Mouse (Mus musculus) heart, postnatal 0 days (tissue): ENCODE measurements around the gene Pip4k2b. TPM values are rescaled to one million over a fixed set of nuclear protein-coding genes. Genes with fewer than 3 reads are reported as not detected.
"Not testable (repeated sequence)": the region's sequence is repeated elsewhere in the genome, so short reads cannot be mapped to it uniquely, and the experiment has no call there.

ENCODE experiments used
- ATAC-seq: fragments of 200-750 bp; cut with Nextera tagmentation; 2 replicates; pipeline ENCODE4 v1.8.0; 2017; ENCODE audit warnings: low read depth, moderate number of reproducible peaks, moderate library complexity; ENCODE audit not compliant: insufficient read depth
- DNase-seq: peaks from one replicate; pipeline ENCODE4 v3.0.0-alpha.2; 2016; ENCODE audit warnings: low spot score
- H3K27ac ChIP-seq: fragments of 300-500 bp; sonication (generic); 2 replicates; pipeline ENCODE4 v1.5.1; 2014; ENCODE audit warnings: low read depth, mild to moderate bottlenecking
- H3K27me3 ChIP-seq: fragments of 300-500 bp; sonication (generic); 2 replicates; pipeline ENCODE4 v1.6.1; 2014; ENCODE audit warnings: low read length, mixed read lengths; ENCODE audit not compliant: control insufficient read depth, insufficient read depth
- H3K36me3 ChIP-seq: fragments of 300-500 bp; sonication (generic); replicated peaks from 2 replicates; pipeline ENCODE4 v1.6.1; 2014; ENCODE audit warnings: low read length, mixed read lengths; ENCODE audit not compliant: control insufficient read depth, insufficient read depth
- H3K4me1 ChIP-seq: fragments of 300-500 bp; sonication (generic); 2 replicates; pipeline ENCODE4 v1.6.1; 2014; ENCODE audit warnings: antibody characterized with exemption; ENCODE audit not compliant: control insufficient read depth, insufficient read depth
- H3K4me2 ChIP-seq: fragments of 300-500 bp; sonication (generic); 2 replicates; pipeline ENCODE4 v1.6.1; 2014; ENCODE audit warnings: low read depth, mild to moderate bottlenecking, low read length, moderate library complexity
- H3K4me3 ChIP-seq: fragments of 300-500 bp; sonication (generic); 2 replicates; pipeline ENCODE4 v1.5.1; 2014; ENCODE audit warnings: low read depth, low read length
- H3K9ac ChIP-seq: fragments of 300-500 bp; sonication (generic); replicated peaks from 2 replicates; pipeline ENCODE4 v1.6.1; 2014; ENCODE audit warnings: low read depth, low read length, mixed read lengths
- H3K9me3 ChIP-seq: fragments of 300-500 bp; sonication (generic); replicated peaks from 2 replicates; pipeline ENCODE4 v1.6.1; 2016; ENCODE audit warnings: low read length; ENCODE audit not compliant: control insufficient read depth
- CTCF ChIP-seq: IDR thresholded peaks from 2 replicates; pipeline ENCODE4 v1.5.1; 2016; ENCODE audit warnings: antibody characterized with exemption, control low read depth, low read depth
- EP300 ChIP-seq: IDR thresholded peaks from 2 replicates; pipeline ENCODE4 v1.6.1; 2016; ENCODE audit warnings: antibody characterized with exemption, low read depth
- WGBS: fragments of 180-500 bp; shearing (Covaris S2); extraction: QIAGEN DNeasy Blood & Tissue Kit; methylation state at CpG from one replicate; pipeline ENCODE4 v1.1.7; 2014; 5-methylcytosine and 5-hydroxymethylcytosine counted together
- polyA plus RNA-seq: library from polyadenylated mRNA; unstranded; fragments of >200 nt; fragmentation: Nextera tagmentation; extraction: Ambion mirVana; gene quantifications from 2 replicates; pipeline ENCODE4 v1.2.1, GENCODE M21; 2015
- total RNA-seq: library from RNA; depleted of rRNA; stranded (reverse); fragments of >200 nt; gene quantifications from 2 replicates; pipeline ENCODE4 v1.2.3, GENCODE M21; 2014; ENCODE audit warnings: low replicate concordance

Pip4k2b gene
- total and polyA plus RNA-seq, 2 experiments from 2014 or later, result 0.79 to 12.7 TPM

DNA sequence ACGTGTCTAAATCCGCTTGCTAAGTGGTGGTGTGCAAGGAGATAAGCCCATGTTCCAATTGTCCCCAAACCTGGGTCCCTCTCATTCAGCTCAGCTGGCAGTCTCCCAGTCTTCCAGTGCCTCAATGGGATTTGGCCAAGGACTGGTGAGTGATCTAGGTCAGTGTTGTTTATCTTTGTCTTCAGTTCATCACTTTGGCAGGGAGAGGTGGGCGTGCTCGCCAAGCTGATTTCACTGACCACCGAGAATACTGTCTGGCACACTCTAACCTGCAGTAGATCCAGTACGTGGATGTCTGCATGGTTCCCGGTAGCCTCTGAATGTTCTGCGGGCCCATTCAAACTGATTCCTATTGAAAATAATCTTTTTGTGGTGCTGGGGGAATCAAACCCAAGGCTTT lies 30.6 kb downstream of the Pip4k2b start:
- Histone ChIP-seq H3K27me3 (no peaks in the 10 kb centered on the region), H3K4me2 (no peak overlapping the region), H3K9me3 (no peaks in the 10 kb centered on the region), H3K27ac (no peak overlapping the region), H3K36me3 (peaks cover 51% of the 10 kb centered on the region), H3K4me1 (peaks cover 4% of the 10 kb centered on the region; the same call in 1 of the 2 replicates), H3K4me3 (no peak overlapping the region), H3K9ac (no peak overlapping the region)
- TF ChIP-seq CTCF (no peak), EP300 (no peak)
- DNase-seq (no peak), ATAC-seq (no peak)
- 48% methylated on average over 8 of the region's 8 CpGs for WGBS

DNA sequence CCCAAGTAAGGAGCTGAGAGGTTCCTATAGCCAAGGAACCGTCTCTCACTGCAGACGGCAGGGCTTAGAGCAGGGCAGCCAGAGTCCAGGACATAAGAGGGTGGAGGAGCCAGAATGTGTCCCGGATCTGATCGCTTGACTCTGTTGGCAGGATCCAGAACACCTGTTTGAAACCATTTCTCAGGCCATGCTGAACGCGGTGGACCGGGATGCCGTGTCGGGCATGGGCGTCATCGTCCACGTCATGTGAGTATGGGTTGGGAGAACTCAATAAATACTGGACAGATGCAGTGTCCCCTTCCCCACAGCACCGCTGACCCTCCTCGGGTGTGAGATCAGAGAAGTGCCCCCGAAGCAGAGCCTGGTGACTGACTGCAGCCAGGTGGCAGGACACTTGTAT lies 32.2 kb downstream of the Pip4k2b start:
- Histone ChIP-seq H3K4me2 (no peak overlapping the region), H3K4me3 (no peak overlapping the region), H3K36me3 (peaks cover 49% of the 10 kb centered on the region), H3K9ac (no peak overlapping the region), H3K27ac (no peak overlapping the region), H3K27me3 (no peaks in the 10 kb centered on the region), H3K4me1 (peaks cover 4% of the 10 kb centered on the region; the same call in 1 of the 2 replicates), H3K9me3 (no peaks in the 10 kb centered on the region)
- TF ChIP-seq CTCF (no peak), EP300 (no peak)
- WGBS, result 93% methylated on average over 15 of the region's 15 CpGs
- ATAC-seq (no peak), DNase-seq (no peak)

DNA sequence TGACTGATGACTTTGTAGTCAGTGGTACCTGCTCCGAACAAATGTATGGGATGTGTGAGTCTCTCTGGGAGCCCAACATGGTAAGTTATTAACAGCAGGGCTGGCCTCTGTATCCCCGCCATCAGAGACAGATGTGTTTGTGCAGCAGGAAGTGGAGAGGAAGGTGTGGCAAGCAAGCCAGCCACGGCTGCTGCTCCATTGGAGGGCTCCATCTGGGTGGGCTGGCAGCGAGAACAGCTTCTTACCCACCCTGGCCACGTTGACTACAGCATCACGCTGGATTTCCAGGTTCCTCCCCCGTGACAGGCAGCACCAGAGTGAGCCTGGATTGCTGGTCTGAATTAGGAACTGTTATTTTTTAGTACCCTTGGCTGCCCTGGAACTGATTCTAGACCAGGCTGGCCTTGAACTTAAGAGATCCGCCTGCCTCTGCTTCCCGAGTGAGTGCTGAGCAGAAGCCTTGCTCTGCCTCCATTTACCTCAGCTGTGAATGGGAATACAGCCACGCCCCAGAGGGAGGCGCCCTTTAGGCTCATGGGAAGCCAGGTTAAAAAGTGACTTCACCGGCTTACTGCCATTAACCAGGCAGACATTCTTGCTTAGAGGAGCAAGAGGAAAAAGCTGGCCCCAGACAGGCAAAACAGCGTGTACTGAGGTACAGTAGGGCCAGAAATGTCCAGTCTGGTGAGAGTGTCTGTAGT lies 33.2 kb downstream of the Pip4k2b start:
- Histone ChIP-seq H3K4me3 (no peak overlapping the region), H3K4me1 (peaks cover 4% of the 10 kb centered on the region; the same call in 1 of the 2 replicates), H3K27me3 (no peaks in the 10 kb centered on the region), H3K9me3 (no peaks in the 10 kb centered on the region), H3K4me2 (no peak overlapping the region), H3K36me3 (peaks cover 54% of the 10 kb centered on the region), H3K9ac (no peak overlapping the region), H3K27ac (no peak overlapping the region)
- TF ChIP-seq EP300 (no peak), CTCF (no peak)
- DNase-seq, result no peak
- ATAC-seq, result no peak
- 83% methylated on average over 13 of the region's 13 CpGs for WGBS

DNA sequence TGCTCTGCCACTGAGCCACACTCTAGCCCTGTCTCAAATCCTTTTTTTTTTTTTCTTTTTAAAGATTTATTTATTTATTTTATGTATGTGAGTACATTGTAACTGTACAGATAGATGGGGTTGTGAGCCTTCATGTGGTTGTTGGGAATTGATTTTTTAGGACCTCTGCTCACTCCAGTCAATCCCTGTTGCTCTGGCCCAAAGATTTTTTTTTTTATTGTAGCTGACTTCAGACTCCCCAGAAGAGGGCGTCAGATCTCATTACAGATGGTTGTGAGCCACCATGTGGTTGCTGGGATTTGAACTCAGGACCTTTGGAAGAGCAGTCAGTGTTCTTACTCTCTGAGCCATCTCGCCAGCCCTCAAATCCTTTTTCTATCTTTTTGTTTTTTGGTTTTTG lies 34.4 kb downstream of the Pip4k2b start:
- WGBS, result 85% methylated on average over 2 of the region's 2 CpGs
- not testable (repeated sequence) for H3K4me2 ChIP-seq, ATAC-seq, DNase-seq, H3K4me1 ChIP-seq, H3K27me3 ChIP-seq, H3K4me3 ChIP-seq, H3K9me3 ChIP-seq, H3K27ac ChIP-seq, H3K9ac ChIP-seq
- H3K36me3 ChIP-seq, result peaks cover 63% of the 10 kb centered on the region

DNA sequence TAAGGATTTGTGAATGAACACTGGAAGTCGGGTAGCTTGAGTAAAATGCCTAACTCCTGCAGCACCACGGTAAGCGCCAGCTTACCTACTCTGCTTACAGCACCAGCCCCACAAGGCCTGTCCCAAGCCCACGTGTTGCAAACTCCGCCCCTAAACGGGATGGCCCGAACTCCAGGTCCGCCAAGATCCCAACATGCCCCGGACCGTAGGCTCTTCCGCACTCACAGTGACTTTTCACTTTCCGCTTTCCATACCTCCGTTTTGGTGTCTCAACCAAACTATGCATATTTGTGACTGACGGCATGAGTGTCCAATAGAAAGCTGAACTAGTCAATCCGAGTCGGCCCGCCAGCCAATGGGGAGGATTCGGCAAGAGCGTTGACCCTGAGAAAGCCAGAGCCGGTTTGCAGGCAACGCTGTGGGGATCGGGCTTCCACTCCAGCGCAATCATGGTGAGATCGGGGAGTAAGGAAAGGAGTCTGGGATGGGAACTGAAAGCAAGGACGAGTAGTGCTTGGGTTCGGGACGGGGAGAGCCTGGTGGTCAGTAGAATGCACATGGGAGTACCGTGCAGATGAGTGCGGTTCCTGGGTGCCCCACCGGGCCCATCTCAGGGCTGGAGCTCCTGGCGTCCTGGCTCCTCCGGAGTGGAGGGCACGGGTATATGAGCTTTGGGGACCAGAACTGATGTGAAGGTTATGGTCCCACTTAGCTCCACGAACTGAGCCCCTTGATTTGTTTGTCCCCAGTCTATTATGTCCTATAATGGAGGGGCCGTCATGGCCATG lies 41.3 kb downstream of the Pip4k2b start, which contains the start of gene Psmb3:
Gene Psmb3, plus strand, starts transcription at position 361 of the 788 bp plus-strand sequence.
- peak within 1 kb of the TSS; percentile 73 for H3K9ac ChIP-seq
- peak within 1 kb of the TSS; percentile 70 for H3K4me3 ChIP-seq
- H3K27ac ChIP-seq, result peak within 1 kb of the TSS; percentile 78
- no peak; the same call in 1 of the 2 replicates for TF ChIP-seq CTCF
- TF ChIP-seq EP300, result peak; percentile 84; the same call in 1 of the 2 replicates
- H3K36me3 ChIP-seq, result peaks cover 25% of the 10 kb centered on the region
- H3K4me1 ChIP-seq, result peaks cover 14% of the 10 kb centered on the region; the same call in 1 of the 2 replicates
- H3K9me3 ChIP-seq, result no peaks in the 10 kb centered on the region
- under 1% methylated on average over 35 of the region's 35 CpGs for WGBS
- DNase-seq (peak; percentile 100), ATAC-seq (peak; percentile 87)
- no peaks in the 10 kb centered on the region for H3K27me3 ChIP-seq
- peak within 1 kb of the TSS; percentile 89 for H3K4me2 ChIP-seq
